Mouse (Mus musculus) thymus, postnatal 0 days (tissue): ENCODE data around the gene B3galt6. TPM values are rescaled to one million over a fixed set of nuclear protein-coding genes. Genes with fewer than 3 reads are reported as not detected.

Source experiments
- DNase-seq: peaks from one replicate; pipeline ENCODE4 v3.0.0-alpha.2; 2015; ENCODE audit warnings: low spot score
- polyA plus RNA-seq: library from polyadenylated mRNA; unstranded; fragments of >200 nt; fragmentation: Nextera tagmentation; extraction: Ambion mirVana; gene quantifications from 2 replicates; pipeline ENCODE4 v1.2.1, GENCODE M21; 2015

The B3galt6 gene
- polyA plus RNA-seq, 1 experiment from 2014 or later, result 10.7 TPM

DNA sequence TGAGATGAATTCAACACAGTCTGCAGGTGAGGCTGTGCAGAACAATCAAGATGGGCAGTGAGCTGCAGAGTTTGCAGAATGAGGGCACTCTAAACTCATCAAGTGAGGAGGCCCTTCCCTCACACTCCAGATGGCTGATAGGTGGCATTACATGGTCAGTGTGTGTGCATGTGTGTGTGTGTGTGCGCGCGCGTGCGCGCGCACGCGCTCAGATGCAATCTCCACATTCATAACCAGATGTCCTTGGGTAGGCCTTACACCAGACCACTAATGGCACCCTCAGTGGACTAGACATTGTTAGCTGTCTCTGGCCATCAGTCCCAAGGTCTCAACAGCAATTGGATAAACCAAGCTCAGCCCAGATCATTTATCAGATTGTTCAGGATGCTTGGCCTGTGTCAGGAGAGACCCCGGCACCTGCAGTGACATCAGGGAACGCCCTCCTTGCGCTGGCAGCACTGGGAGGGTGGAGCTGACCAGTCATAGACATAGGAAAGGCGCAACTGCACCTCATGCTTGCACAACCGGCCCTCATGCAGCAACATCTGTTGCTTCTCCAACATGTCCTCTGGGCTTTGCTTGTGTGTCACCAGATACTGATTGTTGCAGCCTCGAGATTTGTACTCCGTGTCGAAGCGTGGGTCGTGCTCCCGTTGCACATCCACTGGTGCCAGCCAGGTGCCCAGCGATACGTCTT is 1.1 kb downstream of the B3galt6 start:
- no peak for DNase-seq

GRCm38 (mm10) chr4:155983788-155984187 is 8.7 kb downstream of the B3galt6 start:
- no peak for DNase-seq

GRCm38 (mm10) chr4:155981436-155982082 is 10.9 kb downstream of the B3galt6 start:
- DNase-seq, result no peak

DNA sequence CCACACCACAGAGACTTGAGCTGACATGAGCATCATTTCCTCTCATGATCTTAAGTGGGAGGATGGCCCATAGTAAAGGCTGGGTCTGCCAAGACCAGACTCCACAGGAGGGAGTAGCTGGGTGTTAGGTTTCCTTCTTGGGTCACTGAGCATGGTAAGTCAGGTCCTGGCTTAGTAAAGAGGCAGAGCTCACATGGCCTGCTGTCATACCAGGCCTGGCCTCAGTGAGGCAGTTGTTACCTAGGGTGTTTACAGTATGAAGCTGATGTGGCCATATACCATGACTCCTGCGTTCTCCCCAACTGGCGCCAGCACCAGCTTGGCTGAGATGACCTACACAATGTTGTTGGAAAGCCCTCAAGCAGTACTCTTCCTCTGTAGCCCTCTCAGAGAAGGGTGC is 19.2 kb downstream of the B3galt6 start:
- DNase-seq, result no peak

DNA sequence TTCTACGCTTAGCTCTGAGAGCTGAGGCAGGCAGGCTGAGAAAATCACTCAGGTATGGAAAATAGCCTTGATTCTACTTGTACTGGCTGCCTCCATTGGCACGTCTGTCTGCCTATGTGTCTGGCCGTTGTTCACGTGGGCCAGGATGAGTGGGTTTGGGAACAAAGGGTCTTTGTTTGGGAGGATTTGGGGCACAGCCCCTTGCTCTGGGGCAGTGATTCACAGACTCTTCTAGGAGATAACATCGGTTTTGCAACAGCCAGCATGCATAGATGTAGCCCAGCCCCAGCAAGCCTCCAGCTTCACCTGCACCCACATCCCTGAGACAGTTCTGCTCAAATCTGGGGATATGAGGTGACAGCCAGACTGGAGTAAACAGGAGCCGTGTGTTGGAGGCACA is 19.8 kb downstream of the B3galt6 start:
- DNase-seq, result no peak

- no peak for DNase-seq
These were observed 22.2 kb downstream of the B3galt6 start for GRCm38 (mm10) chr4:155970286-155970685.

DNA sequence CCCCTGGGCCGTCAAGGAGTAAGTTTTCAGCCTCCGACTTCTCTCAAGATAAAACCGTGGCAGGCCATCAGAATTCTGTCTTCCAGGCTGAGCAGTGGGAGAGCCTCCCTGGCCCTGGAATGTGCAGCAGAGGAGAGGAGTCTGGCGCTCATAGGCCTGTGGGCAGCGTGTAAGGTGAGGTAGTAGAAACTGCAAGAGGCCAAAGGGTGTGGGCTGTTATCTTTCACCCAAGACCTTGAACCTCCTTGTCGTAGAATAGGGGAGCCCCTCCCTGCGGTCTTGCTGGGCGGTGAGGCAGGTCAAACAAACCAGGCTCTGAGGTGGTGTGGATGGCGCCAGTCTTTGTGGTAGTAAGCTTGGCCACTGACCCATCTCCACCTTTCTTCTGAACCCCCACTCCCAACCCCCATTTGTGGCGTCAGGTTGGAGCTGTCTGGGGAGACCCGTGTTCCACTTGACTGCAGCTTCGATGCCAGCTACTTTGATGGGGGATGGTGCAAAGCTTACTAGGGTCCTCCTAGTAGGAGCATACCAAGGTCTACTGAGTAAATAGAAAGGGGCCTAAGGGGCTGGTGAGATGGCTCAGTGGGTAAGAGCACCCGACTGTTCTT is 23.3 kb downstream of the B3galt6 start:
- no peak for DNase-seq

DNA sequence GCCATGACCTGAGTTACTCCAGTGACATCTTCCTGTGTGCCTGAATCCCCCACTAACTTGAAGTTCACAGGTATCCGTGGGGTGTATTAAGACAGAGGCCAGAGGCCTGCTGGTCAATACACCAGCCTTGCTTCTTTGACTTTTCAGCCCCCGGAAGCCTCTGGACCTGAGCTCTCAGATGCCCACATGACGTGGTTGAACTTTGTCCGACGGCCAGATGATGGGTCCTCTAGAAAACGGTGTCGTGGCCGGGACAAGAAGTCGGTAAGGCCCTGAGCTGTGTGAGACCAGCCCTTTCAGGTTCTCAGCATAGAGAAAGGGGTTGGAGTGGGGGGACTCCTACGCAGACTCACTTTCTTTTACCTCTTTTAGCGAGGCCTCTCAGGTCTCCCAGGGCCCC is 28.1 kb downstream of the B3galt6 start:
- DNase-seq, result no peak

- no peak for DNase-seq
These were observed 29.3 kb downstream of the B3galt6 start for GRCm38 (mm10) chr4:155963106-155963505.

DNA sequence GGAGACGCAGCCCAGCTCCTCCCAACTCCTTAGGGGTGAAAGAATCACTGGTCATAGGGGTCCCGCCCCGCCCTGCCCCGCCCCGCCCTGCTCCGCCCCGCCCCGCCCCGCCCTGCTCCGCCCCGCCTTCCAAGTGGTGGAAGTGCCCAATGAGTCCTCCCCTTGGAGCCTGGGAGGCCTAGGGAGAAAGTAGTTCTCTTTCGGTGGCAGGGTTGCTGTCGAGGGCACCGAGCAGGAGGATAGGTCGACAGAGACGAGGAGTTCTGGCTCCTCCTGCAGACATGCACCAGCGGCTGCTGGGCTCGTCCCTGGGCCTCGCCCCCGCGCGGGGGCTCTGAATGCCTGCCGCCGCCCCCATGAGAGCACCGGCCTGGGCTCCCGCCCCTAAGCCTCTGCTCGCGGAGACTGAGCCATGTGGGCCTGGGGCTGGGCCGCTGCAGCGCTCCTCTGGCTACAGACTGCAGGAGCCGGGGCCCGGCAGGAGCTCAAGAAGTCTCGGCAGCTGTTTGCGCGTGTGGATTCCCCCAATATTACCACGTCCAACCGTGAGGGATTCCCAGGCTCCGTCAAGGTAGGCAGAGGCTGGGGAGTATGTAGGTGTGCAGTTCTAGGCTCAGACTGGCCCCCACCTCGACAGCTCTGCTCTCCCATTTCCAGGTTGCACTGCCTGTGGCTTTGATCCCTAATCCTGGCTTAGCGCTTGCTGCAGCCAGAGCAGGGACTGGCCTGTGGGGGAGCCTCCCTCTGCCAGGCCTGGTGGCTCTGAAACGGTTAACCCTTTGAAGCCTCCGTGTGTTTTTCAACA is 30.1 kb downstream of the B3galt6 start, which contains the start of gene C1qtnf12:
C1qtnf12 (plus strand) TSS at position 152 of the 805 bp plus-strand sequence.
- peak; percentile 59 for DNase-seq

- DNase-seq, result peak; percentile 84
These were observed 33.2 kb downstream of the B3galt6 start for GRCm38 (mm10) chr4:155959275-155959674.

DNA sequence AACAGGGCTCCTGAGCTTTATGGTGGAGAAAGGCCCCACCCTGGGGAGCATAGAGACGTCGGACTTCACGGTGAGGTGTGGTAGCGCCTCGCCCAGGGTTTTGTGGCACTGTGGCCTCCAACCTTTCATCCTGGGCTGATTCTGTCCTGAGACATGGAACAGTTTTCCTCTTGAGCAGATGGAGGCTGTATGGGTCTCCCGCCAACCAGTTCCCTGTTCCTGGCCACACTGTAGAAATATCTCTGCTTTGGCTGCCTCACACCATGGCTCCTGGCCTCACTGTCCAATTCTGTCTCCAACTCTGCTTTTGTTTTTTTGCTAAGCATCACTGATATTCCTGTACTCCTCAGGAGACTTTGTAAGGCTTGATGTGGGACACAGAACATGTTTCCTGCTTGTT is 37.0 kb downstream of the B3galt6 start:
- no peak for DNase-seq

GRCm38 (mm10) chr4:155947094-155947493 is 45.4 kb downstream of the B3galt6 start:
- DNase-seq, result no peak

DNA sequence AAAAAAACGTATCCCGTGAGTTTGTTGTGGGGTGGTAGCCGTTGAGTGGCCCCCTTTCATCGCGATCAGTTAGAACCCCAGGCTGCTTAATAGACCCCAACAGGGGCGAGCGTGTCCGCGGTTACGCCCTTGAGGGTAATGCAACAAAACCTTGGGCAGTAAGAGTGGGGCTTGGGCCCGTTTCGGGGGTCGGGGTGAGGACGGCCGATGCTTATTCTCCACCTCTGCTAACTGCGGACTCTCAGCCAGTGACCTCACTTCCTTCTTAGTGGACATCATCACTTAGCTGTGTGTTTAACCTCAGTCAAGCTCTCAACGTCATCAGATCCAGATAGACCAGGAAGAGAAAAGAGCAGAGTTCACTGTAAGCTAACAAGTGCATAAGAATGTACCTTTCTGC is 48.2 kb downstream of the B3galt6 start:
- DNase-seq, result no peak

- DNase-seq, result peak; percentile 93
These were observed 48.8 kb downstream of the B3galt6 start, which contains the start of gene Ube2j2 for GRCm38 (mm10) chr4:155943534-155944249. Ube2j2 (plus strand) TSS chr4:155943831.

GRCm38 (mm10) chr4:155943049-155943452 is 49.4 kb downstream of the B3galt6 start:
- peak; percentile 15 for DNase-seq

Other genes starting within 250 kb of the B3galt6 start
- gene Atad3a, start 231.6 kb downstream of the B3galt6 start, polyA plus RNA-seq, result 61.6 and 63.9 TPM in 2 replicates
- 8.6 and 9.0 TPM in 2 replicates for gene Vwa1, start 218.0 kb downstream of the B3galt6 start, polyA plus RNA-seq
- gene Tmem88b, start 206.8 kb downstream of the B3galt6 start, polyA plus RNA-seq, result 0.05 and 0.21 TPM in 2 replicates
- gene Ankrd65, start 202.2 kb downstream of the B3galt6 start, polyA plus RNA-seq, result 0.23 and 0.42 TPM in 2 replicates
- gene Mrpl20, start 189.8 kb downstream of the B3galt6 start, polyA plus RNA-seq, result 283 and 286 TPM in 2 replicates
- 139 and 162 TPM in 2 replicates for gene Ccnl2, start 180.2 kb downstream of the B3galt6 start, polyA plus RNA-seq
- 187 and 198 TPM in 2 replicates for gene Aurkaip1, start 161.4 kb downstream of the B3galt6 start, polyA plus RNA-seq
- gene Mxra8, start 153.0 kb downstream of the B3galt6 start, polyA plus RNA-seq, result 15.1 and 18.1 TPM in 2 replicates
- 5.7 and 7.6 TPM in 2 replicates for gene Dvl1, start 145.2 kb downstream of the B3galt6 start, polyA plus RNA-seq
- 0.16 and 0.28 TPM in 2 replicates for gene Tas1r3, start 129.3 kb downstream of the B3galt6 start, polyA plus RNA-seq
- 9.4 and 11.4 TPM in 2 replicates for gene Cptp, start 123.2 kb downstream of the B3galt6 start, polyA plus RNA-seq
- 84.9 and 92.2 TPM in 2 replicates for gene Ints11, start 123.1 kb downstream of the B3galt6 start, polyA plus RNA-seq
- 39.9 and 42.5 TPM in 2 replicates for gene Pusl1, start 100.9 kb downstream of the B3galt6 start, polyA plus RNA-seq
- gene Acap3, start 100.8 kb downstream of the B3galt6 start, polyA plus RNA-seq, result 9.7 and 11.6 TPM in 2 replicates
- gene Ube2j2, start 48.8 kb downstream of the B3galt6 start, polyA plus RNA-seq, result 117 and 128 TPM in 2 replicates
- 14.9 and 19.3 TPM in 2 replicates for gene C1qtnf12, start 30.3 kb downstream of the B3galt6 start, polyA plus RNA-seq
- 187 and 194 TPM in 2 replicates for gene Sdf4, start 223 bp upstream of the B3galt6 start, polyA plus RNA-seq
- gene Tnfrsf4, start 21.2 kb upstream of the B3galt6 start, polyA plus RNA-seq, result 7.9 and 9.5 TPM in 2 replicates
- gene Tnfrsf18, start 33.5 kb upstream of the B3galt6 start, polyA plus RNA-seq, result 13.9 and 14.8 TPM in 2 replicates
- gene Ttll10, start 66.8 kb upstream of the B3galt6 start, polyA plus RNA-seq, result 0.27 and 0.35 TPM in 2 replicates
- 16.3 and 17.5 TPM in 2 replicates for gene 9430015G10Rik, start 117.3 kb upstream of the B3galt6 start, polyA plus RNA-seq
- 0.09 and 0.23 TPM in 2 replicates for gene Rnf223, start 137.9 kb upstream of the B3galt6 start, polyA plus RNA-seq
- gene Agrn, start 204.8 kb upstream of the B3galt6 start, polyA plus RNA-seq, result 10.4 and 11.6 TPM in 2 replicates
- 70.8 and 74.6 TPM in 2 replicates for gene Isg15, start 208.2 kb upstream of the B3galt6 start, polyA plus RNA-seq
- gene AW011738, start 210.7 kb upstream of the B3galt6 start, polyA plus RNA-seq, result 11.4 and 11.9 TPM in 2 replicates
- gene Perm1, start 223.2 kb upstream of the B3galt6 start, polyA plus RNA-seq, result 0.96 and 1.0 TPM in 2 replicates
- 15.6 and 16.3 TPM in 2 replicates for gene Plekhn1, start 242.2 kb upstream of the B3galt6 start, polyA plus RNA-seq
- 82.9 and 89.1 TPM in 2 replicates for gene Noc2l, start 243.4 kb upstream of the B3galt6 start, polyA plus RNA-seq